Mouse (Mus musculus) heart, embryonic 10.5 days (tissue): ENCODE measurements around the gene Gm45208. TPM values are rescaled to one million over a fixed set of nuclear protein-coding genes. Genes with fewer than 3 reads are reported as not detected.
"Not testable (repeated sequence)": the region's sequence is repeated elsewhere in the genome, so short reads cannot be mapped to it uniquely, and the experiment has no call there.

Experiments
- DNase-seq: peaks from one replicate; pipeline ENCODE4 v3.0.0-alpha.2; 2017; ENCODE audit warnings: low spot score
- H3K27ac ChIP-seq: fragments of 300-500 bp; sonication (generic); 2 replicates; pipeline ENCODE4 v1.5.1; 2016; ENCODE audit warnings: mild to moderate bottlenecking
- H3K27me3 ChIP-seq: fragments of 300-500 bp; sonication (generic); 2 replicates; pipeline ENCODE4 v1.6.1; 2016; ENCODE audit warnings: mild to moderate bottlenecking; ENCODE audit not compliant: poor library complexity, insufficient read depth, severe bottlenecking
- H3K36me3 ChIP-seq: fragments of 300-500 bp; sonication (generic); 2 replicates; pipeline ENCODE4 v1.6.1; 2016; ENCODE audit warnings: mild to moderate bottlenecking, moderate library complexity
- H3K4me1 ChIP-seq: fragments of 300-500 bp; sonication (generic); 2 replicates; pipeline ENCODE4 v1.6.1; 2016; ENCODE audit warnings: mild to moderate bottlenecking
- H3K4me3 ChIP-seq: fragments of 300-500 bp; sonication (generic); 2 replicates; pipeline ENCODE4 v1.5.1; 2016; ENCODE audit warnings: mild to moderate bottlenecking, moderate library complexity
- H3K9me3 ChIP-seq: fragments of 300-500 bp; sonication (generic); 2 replicates; pipeline ENCODE4 v1.6.1; 2016; ENCODE audit warnings: mild to moderate bottlenecking, moderate library complexity
- WGBS: fragments of 180-500 bp; shearing (Covaris S2); methylation state at CpG from one replicate; pipeline ENCODE4 v1.1.7; 2016; 5-methylcytosine and 5-hydroxymethylcytosine counted together
- polyA plus RNA-seq: library from polyadenylated mRNA; unstranded; fragments of >200 nt; fragmentation: Nextera tagmentation; extraction: Ambion mirVana; gene quantifications from 2 replicates; pipeline ENCODE4 v1.2.1, GENCODE M21; 2016

The Gm45208 gene
- polyA plus RNA-seq, 1 experiment from 2014 or later = not detected

- Histone ChIP-seq H3K36me3 (peaks cover 14% of the 10 kb centered on the region; the same call in 1 of the 2 replicates), H3K4me1 (no peaks in the 10 kb centered on the region; the same call in 1 of the 2 replicates), H3K4me3 (peak overlapping the region; percentile 67), H3K27ac (no peak overlapping the region), H3K27me3 (no peaks in the 10 kb centered on the region), H3K9me3 (no peaks in the 10 kb centered on the region)
- DNase-seq = no peak
- WGBS = 45% methylated on average over 6 of the region's 6 CpGs
Observed at GRCm38 (mm10) chrX:7696520-7696919, 25.5 kb upstream of the Gm45208 start.

- peak within 1 kb of the TSS; percentile 78 for H3K27ac ChIP-seq
- WGBS = 11% methylated on average over 33 of the region's 33 CpGs
- H3K27me3 ChIP-seq = no peaks in the 10 kb centered on the region
- H3K4me1 ChIP-seq = no peaks in the 10 kb centered on the region; the same call in 1 of the 2 replicates
- DNase-seq = peak; percentile 94
- H3K4me3 ChIP-seq = peak within 1 kb of the TSS; percentile 67
- H3K36me3 ChIP-seq = peaks cover 14% of the 10 kb centered on the region; the same call in 1 of the 2 replicates
- H3K9me3 ChIP-seq = no peaks in the 10 kb centered on the region
Observed at GRCm38 (mm10) chrX:7696954-7697381, 25.1 kb upstream of the Gm45208 start, which contains the start of gene Gpkow. Gene Gpkow (plus strand): TSS chrX:7697131.

GRCm38 (mm10) chrX:7713764-7714134 lies 8.3 kb upstream of the Gm45208 start:
- WGBS = 27% methylated on average over 6 of the region's 12 CpGs
- not testable (repeated sequence) for H3K27me3 ChIP-seq, H3K9me3 ChIP-seq, H3K4me1 ChIP-seq, DNase-seq, H3K36me3 ChIP-seq
- H3K4me3 ChIP-seq = peak overlapping the region; percentile 50
- 0 out of 2 replicates have a peak overlapping the region, but pooled peaks have one; percentile 36 for H3K27ac ChIP-seq

- 9% methylated on average over 33 of the region's 60 CpGs for WGBS
- DNase-seq = peak; percentile 97
- H3K4me1 ChIP-seq, H3K9me3 ChIP-seq, H3K27me3 ChIP-seq, H3K36me3 ChIP-seq: not testable (repeated sequence)
- Histone ChIP-seq H3K27ac (peak within 1 kb of the TSS; percentile 62), H3K4me3 (peak within 1 kb of the TSS; percentile 50)
Observed at GRCm38 (mm10) chrX:7714135-7714899, 7.7 kb upstream of the Gm45208 start, which contains the start of gene Wdr45. Gene Wdr45 (plus strand): TSS chrX:7714333.

GRCm38 (mm10) chrX:7716058-7716457 lies 6.0 kb upstream of the Gm45208 start:
- DNase-seq, H3K4me3 ChIP-seq, H3K27ac ChIP-seq, H3K36me3 ChIP-seq, H3K9me3 ChIP-seq, H3K4me1 ChIP-seq, H3K27me3 ChIP-seq: not testable (repeated sequence)
- 29% methylated on average over 1 of the region's 1 CpGs for WGBS

- DNase-seq = no peak
- WGBS = 18% methylated on average over 11 of the region's 11 CpGs
- no peaks in the 10 kb centered on the region for H3K27me3 ChIP-seq
Observed at GRCm38 (mm10) chrX:7722282-7722611, 202 bp downstream of the Gm45208 start.

GRCm38 (mm10) chrX:7722691-7723090 lies 646 bp downstream of the Gm45208 start:
- no peaks in the 10 kb centered on the region for H3K27me3 ChIP-seq
- H3K4me1 ChIP-seq = peaks cover 3% of the 10 kb centered on the region; the same call in 1 of the 2 replicates
- no peaks in the 10 kb centered on the region for H3K9me3 ChIP-seq
- peaks cover 29% of the 10 kb centered on the region for H3K36me3 ChIP-seq
- 22% methylated on average over 4 of the region's 4 CpGs for WGBS
- peak overlapping the region; percentile 70 for H3K4me3 ChIP-seq
- DNase-seq = no peak
- 0 out of 2 replicates have a peak overlapping the region, but pooled peaks have one; percentile 93 for H3K27ac ChIP-seq

More at GRCm38 (mm10) chrX:7722282-7722611, 202 bp downstream of the Gm45208 start:
- Histone ChIP-seq H3K4me3 (peak overlapping the region; percentile 70), H3K27ac (peak overlapping the region; percentile 93), H3K4me1 (peaks cover 3% of the 10 kb centered on the region; the same call in 1 of the 2 replicates), H3K36me3 (peaks cover 29% of the 10 kb centered on the region), H3K9me3 (no peaks in the 10 kb centered on the region)

GRCm38 (mm10) chrX:7724135-7724534 lies 2.1 kb downstream of the Gm45208 start:
- H3K27me3 ChIP-seq = no peaks in the 10 kb centered on the region
- 79% methylated on average over 7 of the region's 7 CpGs for WGBS
- no peak overlapping the region for H3K27ac ChIP-seq
- peaks cover 6% of the 10 kb centered on the region; the same call in 1 of the 2 replicates for H3K4me1 ChIP-seq
- DNase-seq = no peak
- peaks cover 29% of the 10 kb centered on the region for H3K36me3 ChIP-seq
- no peak overlapping the region for H3K4me3 ChIP-seq
- H3K9me3 ChIP-seq = no peaks in the 10 kb centered on the region

GRCm38 (mm10) chrX:7725841-7726240 lies 3.8 kb downstream of the Gm45208 start:
- no peak for DNase-seq
- no peaks in the 10 kb centered on the region for H3K9me3 ChIP-seq
- H3K27me3 ChIP-seq = no peaks in the 10 kb centered on the region
- H3K4me3 ChIP-seq = no peak overlapping the region
- peaks cover 7% of the 10 kb centered on the region; the same call in 1 of the 2 replicates for H3K4me1 ChIP-seq
- H3K27ac ChIP-seq = no peak overlapping the region
- WGBS = 84% methylated on average over 12 of the region's 12 CpGs
- H3K36me3 ChIP-seq = peaks cover 29% of the 10 kb centered on the region

GRCm38 (mm10) chrX:7727176-7727575 lies 5.1 kb downstream of the Gm45208 start:
- Histone ChIP-seq H3K4me1 (peaks cover 7% of the 10 kb centered on the region; the same call in 1 of the 2 replicates), H3K4me3 (no peak overlapping the region), H3K27ac (no peak overlapping the region), H3K36me3 (peaks cover 29% of the 10 kb centered on the region), H3K9me3 (no peaks in the 10 kb centered on the region), H3K27me3 (no peaks in the 10 kb centered on the region)
- no peak for DNase-seq
- 84% methylated on average over 13 of the region's 13 CpGs for WGBS

GRCm38 (mm10) chrX:7728215-7728921 lies 6.3 kb downstream of the Gm45208 start, which contains the start of gene Praf2:
Gene Praf2 (plus strand): TSS chrX:7728439.
- Histone ChIP-seq H3K9me3 (no peaks in the 10 kb centered on the region), H3K36me3 (peaks cover 29% of the 10 kb centered on the region), H3K4me3 (peak within 1 kb of the TSS; percentile 59), H3K27ac (peak within 1 kb of the TSS; percentile 77), H3K27me3 (no peaks in the 10 kb centered on the region), H3K4me1 (0 out of 2 replicates have a peak, but pooled peaks cover 5% of the 10 kb centered on the region)
- peak; percentile 95 for DNase-seq
- 13% methylated on average over 42 of the region's 42 CpGs for WGBS

- no peak for DNase-seq
- Histone ChIP-seq H3K4me3 (peak overlapping the region; percentile 59), H3K27ac (peak overlapping the region; percentile 77), H3K9me3 (no peaks in the 10 kb centered on the region), H3K27me3 (no peaks in the 10 kb centered on the region), H3K36me3 (peaks cover 28% of the 10 kb centered on the region), H3K4me1 (0 out of 2 replicates have a peak, but pooled peaks cover 5% of the 10 kb centered on the region)
- WGBS = 31% methylated on average over 4 of the region's 4 CpGs
Observed at GRCm38 (mm10) chrX:7728922-7729265, 6.8 kb downstream of the Gm45208 start.
